Mouse (Mus musculus): ENCODE data around the gene Ndufb2. TPM values are rescaled to one million over a fixed set of nuclear protein-coding genes. Genes with fewer than 3 reads are reported as not detected.

The Ndufb2 gene
- total RNA-seq, 2 experiments from 2014 or later, result 174 to 188 TPM

GRCm38 (mm10) chr6:39574555-39574869, 17.9 kb upstream of the Ndufb2 start:
- intact Hi-C loops (cut with DNase I), result loop anchor here (5.0 kb wide), 1 partner anchor 157 kb away; no protein-coding TSS in a partner anchor
- no peak for DNase-seq (ENCODE audit: low spot score in 2 of 2)

GRCm38 (mm10) chr6:39574951-39575350, 17.4 kb upstream of the Ndufb2 start:
- DNase-seq (ENCODE audit: low spot score in 2 of 2), result no peak
- intact Hi-C loops (cut with DNase I), result loop anchor here (5.0 kb wide), 1 partner anchor 158 kb away; no protein-coding TSS in a partner anchor

- intact Hi-C loops (cut with DNase I), result no loop called here
- DNase-seq (ENCODE audit: low spot score in 2 of 2), result peak in 1 of 2 experiments; percentile 32
These were observed 12.8 kb upstream of the Ndufb2 start for GRCm38 (mm10) chr6:39579552-39579951.

- intact Hi-C loops (cut with DNase I), result no loop called here
These were observed 11.8 kb upstream of the Ndufb2 start for GRCm38 (mm10) chr6:39580558-39580957.

GRCm38 (mm10) chr6:39581087-39581784, 11.1 kb upstream of the Ndufb2 start:
- no peak for DNase-seq (ENCODE audit: low spot score in 2 of 2)
- intact Hi-C loops (cut with DNase I), result no loop called here

More at GRCm38 (mm10) chr6:39580558-39580957, 11.8 kb upstream of the Ndufb2 start:
- DNase-seq (ENCODE audit: low spot score in 2 of 2), result no peak

- no peak for DNase-seq (ENCODE audit: low spot score in 2 of 2)
- intact Hi-C loops (cut with DNase I), result no loop called here
These were observed 6.9 kb upstream of the Ndufb2 start, which contains the start of gene Gm42420 for GRCm38 (mm10) chr6:39585517-39585916. Gene Gm42420, plus strand, starts transcription at chr6:39585753.

- no peak for DNase-seq (ENCODE audit: low spot score in 2 of 2)
- intact Hi-C loops (cut with DNase I), result no loop called here
These were observed 893 bp upstream of the Ndufb2 start for GRCm38 (mm10) chr6:39591481-39591880.

GRCm38 (mm10) chr6:39600851-39601250, 8.5 kb downstream of the Ndufb2 start:
- no peak for DNase-seq (ENCODE audit: low spot score in 2 of 2)
- intact Hi-C loops (cut with DNase I), result no loop called here

- no peak for DNase-seq (ENCODE audit: low spot score in 2 of 2)
- intact Hi-C loops (cut with DNase I), result no loop called here
These were observed 9.5 kb downstream of the Ndufb2 start for GRCm38 (mm10) chr6:39601828-39602227.

GRCm38 (mm10) chr6:39604565-39604964, 12.2 kb downstream of the Ndufb2 start:
- intact Hi-C loops (cut with DNase I), result no loop called here
- no peak for DNase-seq (ENCODE audit: low spot score in 2 of 2)

- DNase-seq (ENCODE audit: low spot score in 2 of 2), result no peak
- intact Hi-C loops (cut with DNase I), result no loop called here
These were observed 13.7 kb downstream of the Ndufb2 start for GRCm38 (mm10) chr6:39606056-39606455.

- DNase-seq (ENCODE audit: low spot score in 2 of 2), result no peak
- intact Hi-C loops (cut with DNase I), result no loop called here
These were observed 14.5 kb downstream of the Ndufb2 start for GRCm38 (mm10) chr6:39606862-39607261.

- intact Hi-C loops (cut with DNase I), result no loop called here
These were observed 15.0 kb downstream of the Ndufb2 start for GRCm38 (mm10) chr6:39607365-39607764.

GRCm38 (mm10) chr6:39610207-39610606, 17.8 kb downstream of the Ndufb2 start:
- intact Hi-C loops (cut with DNase I), result no loop called here
- DNase-seq (ENCODE audit: low spot score in 2 of 2), result no peak

More at GRCm38 (mm10) chr6:39607365-39607764, 15.0 kb downstream of the Ndufb2 start:
- DNase-seq (ENCODE audit: low spot score in 2 of 2), result no peak

GRCm38 (mm10) chr6:39611296-39611695, 18.9 kb downstream of the Ndufb2 start:
- intact Hi-C loops (cut with DNase I), result no loop called here
- no peak for DNase-seq (ENCODE audit: low spot score in 2 of 2)

Other genes starting within 250 kb of the Ndufb2 start
- gene Slc37a3, start 214.9 kb upstream of the Ndufb2 start, total RNA-seq (2021), result 10 to 100 TPM; 70.8 to 79.2 TPM
- gene Rab19, start 211.4 kb upstream of the Ndufb2 start, total RNA-seq (2021), result not detected
- gene Mkrn1, start 172.1 kb upstream of the Ndufb2 start, total RNA-seq (2021), result 100 to 1,000 TPM; 131 to 151 TPM
- 10 to 100 TPM; 20.5 to 23.7 TPM for gene Dennd2a, start 34.7 kb upstream of the Ndufb2 start, total RNA-seq (2021)
- 10 to 100 TPM; 28.5 to 31.7 TPM for gene Adck2, start 18.7 kb upstream of the Ndufb2 start, total RNA-seq (2021)
- 1 to 10 TPM in 1 of 2 experiments, not detected in 1; 1.3 TPM for gene Gm42420, start 6.8 kb upstream of the Ndufb2 start, total RNA-seq (2021)
- 100 to 1,000 TPM; 105 to 125 TPM for gene Braf, start 132.9 kb downstream of the Ndufb2 start, total RNA-seq (2021)
- 10 to 100 TPM; 92.5 to 96.3 TPM for gene Mrps33, start 218.4 kb downstream of the Ndufb2 start, total RNA-seq (2021)

Measured in left cerebral cortex, postnatal 36 days (tissue).